Mouse (Mus musculus) intestine, embryonic 15.5 days (tissue): ENCODE measurements around the gene Gadd45b. TPM values are rescaled to one million over a fixed set of nuclear protein-coding genes. Genes with fewer than 3 reads are reported as not detected.

Source experiments
- ATAC-seq: fragments of 200-750 bp; cut with Nextera tagmentation; 2 replicates; pipeline ENCODE4 v1.8.0; 2017; ENCODE audit warnings: moderate TSS enrichment, moderate library complexity
- H3K27ac ChIP-seq: fragments of 300-500 bp; sonication (generic); 2 replicates; pipeline ENCODE4 v1.5.1; 2015; ENCODE audit warnings: mild to moderate bottlenecking, inconsistent platforms
- H3K27me3 ChIP-seq: fragments of 300-500 bp; sonication (generic); replicated peaks from 2 replicates; pipeline ENCODE4 v1.6.1; 2015; ENCODE audit warnings: inconsistent platforms
- H3K36me3 ChIP-seq: fragments of 300-500 bp; sonication (generic); 2 replicates; pipeline ENCODE4 v1.6.1; 2015; ENCODE audit warnings: inconsistent platforms
- H3K4me1 ChIP-seq: fragments of 300-500 bp; sonication (generic); replicated peaks from 2 replicates; pipeline ENCODE4 v1.6.1; 2015; ENCODE audit warnings: inconsistent platforms
- H3K4me2 ChIP-seq: fragments of 300-500 bp; sonication (generic); replicated peaks from 2 replicates; pipeline ENCODE4 v1.6.1; 2015; ENCODE audit warnings: mild to moderate bottlenecking, inconsistent platforms
- H3K4me3 ChIP-seq: fragments of 300-500 bp; sonication (generic); replicated peaks from 2 replicates; pipeline ENCODE4 v1.5.1; 2015; ENCODE audit warnings: inconsistent platforms
- H3K9ac ChIP-seq: fragments of 300-500 bp; sonication (generic); 2 replicates; pipeline ENCODE4 v1.6.1; 2015; ENCODE audit warnings: inconsistent platforms
- H3K9me3 ChIP-seq: fragments of 300-500 bp; sonication (generic); 2 replicates; pipeline ENCODE4 v1.6.1; 2016; ENCODE audit warnings: inconsistent platforms
- WGBS: fragments of 180-500 bp; shearing (Covaris S2); methylation state at CpG from one replicate; pipeline ENCODE4 v1.1.7; 2015; 5-methylcytosine and 5-hydroxymethylcytosine counted together
- polyA plus RNA-seq: library from polyadenylated mRNA; unstranded; fragments of >200 nt; fragmentation: Nextera tagmentation; extraction: Ambion mirVana; gene quantifications from 2 replicates; pipeline ENCODE4 v1.2.1, GENCODE M21; 2015

Gadd45b gene
- 26.6 and 29.9 TPM in 2 replicates for polyA plus RNA-seq

DNA sequence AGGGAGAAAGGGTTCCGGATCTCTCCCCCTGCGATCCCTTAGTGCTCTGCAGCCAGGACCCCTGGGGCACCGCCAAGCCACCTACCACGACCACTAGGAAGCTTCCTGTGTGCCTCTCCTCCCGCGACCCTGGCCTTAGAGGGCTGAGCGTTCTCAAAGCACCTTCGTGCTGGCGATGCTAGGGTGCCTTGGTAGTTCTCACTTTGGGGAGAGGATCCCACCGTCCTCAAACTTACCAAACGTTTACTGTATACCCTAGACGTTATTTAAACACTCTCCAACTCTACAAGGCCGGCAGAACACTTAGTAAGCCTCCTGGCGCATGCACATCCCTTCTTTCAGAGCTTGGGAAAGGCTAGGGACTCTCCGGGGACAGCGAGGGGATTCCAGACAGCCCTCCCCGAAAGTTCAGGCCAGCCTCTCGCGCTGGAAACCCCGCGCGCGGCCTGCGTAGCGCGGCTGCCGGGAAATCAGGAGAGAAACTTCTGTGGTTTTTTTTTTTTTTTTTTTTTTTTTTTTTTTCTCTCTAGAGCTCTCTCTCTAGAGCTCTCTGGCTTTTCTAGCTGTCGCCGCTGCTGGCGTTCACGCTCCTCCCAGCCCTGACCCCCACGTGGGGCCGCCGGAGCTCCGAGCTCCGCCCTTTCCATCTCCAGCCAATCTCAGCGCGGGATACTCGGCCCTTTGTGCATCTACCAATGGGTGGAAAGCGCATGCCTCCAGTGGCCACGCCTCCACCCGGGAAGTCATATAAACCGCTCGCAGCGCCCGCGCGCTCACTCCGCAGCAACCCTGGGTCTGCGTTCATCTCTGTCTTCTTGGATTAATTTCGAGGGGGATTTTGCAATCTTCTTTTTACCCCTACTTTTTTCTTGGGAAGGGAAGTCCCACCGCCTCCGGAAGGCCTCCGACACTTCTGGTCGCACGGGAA lies at the start of gene Gadd45b:
Gadd45b (plus strand) TSS at position 775 of the 928 bp plus-strand sequence.
- peaks cover 5% of the 10 kb centered on the region; the same call in 1 of the 2 replicates for H3K27me3 ChIP-seq
- peak within 1 kb of the TSS; percentile 60 for H3K4me3 ChIP-seq
- no peaks in the 10 kb centered on the region for H3K36me3 ChIP-seq
- peak within 1 kb of the TSS; percentile 87 for H3K27ac ChIP-seq
- H3K4me1 ChIP-seq, result peaks cover 48% of the 10 kb centered on the region
- WGBS, result under 1% methylated on average over 56 of the region's 56 CpGs
- peak; percentile 89 for ATAC-seq
- peak within 1 kb of the TSS; percentile 78 for H3K9ac ChIP-seq
- H3K9me3 ChIP-seq, result no peaks in the 10 kb centered on the region
- peak within 1 kb of the TSS; percentile 96 for H3K4me2 ChIP-seq

DNA sequence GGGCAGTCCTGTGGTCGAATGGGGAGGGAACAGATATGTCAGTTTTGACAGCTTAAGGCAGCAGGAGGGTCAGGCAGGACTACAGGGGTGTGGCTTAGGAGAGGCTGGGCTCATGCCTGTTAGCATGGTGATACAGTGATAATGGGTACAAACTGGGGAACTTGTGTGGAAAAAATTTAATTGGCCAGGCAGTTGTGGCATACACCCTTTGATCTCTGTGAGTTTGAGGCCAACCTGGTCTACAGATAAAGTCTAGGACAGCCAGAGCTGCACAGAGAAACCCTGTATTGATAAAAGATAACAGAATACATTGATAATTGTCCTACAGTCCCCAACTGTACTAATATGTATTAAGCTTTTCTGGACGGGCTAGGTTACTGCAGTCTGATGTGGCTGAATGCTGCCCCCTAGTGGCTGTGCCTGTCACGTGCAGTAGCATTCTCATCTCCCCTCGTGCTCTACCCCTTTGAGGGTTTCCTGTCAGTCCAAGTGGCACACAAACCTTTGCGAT lies 49.7 kb upstream of the Gadd45b start:
- Histone ChIP-seq H3K36me3 (no peaks in the 10 kb centered on the region), H3K4me1 (no peaks in the 10 kb centered on the region), H3K4me3 (no peak overlapping the region), H3K27me3 (no peaks in the 10 kb centered on the region), H3K9ac (no peak overlapping the region), H3K4me2 (no peak overlapping the region), H3K9me3 (no peaks in the 10 kb centered on the region), H3K27ac (no peak overlapping the region)
- 17% methylated on average over 5 of the region's 5 CpGs for WGBS
- ATAC-seq, result peak; percentile 68

DNA sequence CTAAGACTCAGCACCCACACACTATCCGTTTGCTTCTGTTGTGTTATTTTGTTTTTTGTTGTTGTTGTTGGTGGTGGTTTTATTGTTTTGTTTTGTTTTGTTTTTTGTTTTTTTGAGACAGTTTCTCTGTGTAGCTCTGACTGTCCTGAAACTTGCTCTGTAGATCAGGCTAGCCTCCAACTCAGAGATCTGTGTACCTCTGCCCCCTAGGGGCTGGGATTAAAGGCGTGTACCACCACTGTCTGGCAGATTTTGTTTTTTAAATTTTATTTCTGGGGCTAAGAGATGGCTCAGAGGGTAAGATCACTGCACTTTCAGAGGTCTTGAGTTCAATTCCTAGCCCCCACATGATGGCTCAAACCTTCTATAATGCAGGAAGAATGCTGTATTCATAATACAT lies 49.0 kb upstream of the Gadd45b start:
- H3K9ac ChIP-seq, result no peak overlapping the region
- WGBS, result 68% methylated on average over 2 of the region's 2 CpGs

GRCm38 (mm10) chr10:80881301-80881700 lies 48.6 kb upstream of the Gadd45b start:
- Histone ChIP-seq H3K27ac (no peak overlapping the region), H3K4me3 (no peak overlapping the region), H3K4me1 (no peaks in the 10 kb centered on the region), H3K4me2 (no peak overlapping the region), H3K36me3 (no peaks in the 10 kb centered on the region), H3K9me3 (no peaks in the 10 kb centered on the region), H3K9ac (no peak overlapping the region), H3K27me3 (no peaks in the 10 kb centered on the region)
- peak; percentile 52; the same call in 1 of the 2 replicates for ATAC-seq
- 28% methylated on average over 10 of the region's 10 CpGs for WGBS

More for the DNA sequence above, 49.0 kb upstream of the Gadd45b start:
- Histone ChIP-seq H3K27ac (no peak overlapping the region), H3K27me3 (no peaks in the 10 kb centered on the region), H3K4me1 (no peaks in the 10 kb centered on the region), H3K4me3 (no peak overlapping the region), H3K9me3 (no peaks in the 10 kb centered on the region), H3K36me3 (no peaks in the 10 kb centered on the region), H3K4me2 (no peak overlapping the region)
- no peak for ATAC-seq

- peaks cover 22% of the 10 kb centered on the region for H3K27me3 ChIP-seq
- ATAC-seq, result no peak
Observed at GRCm38 (mm10) chr10:80887181-80887580, 42.7 kb upstream of the Gadd45b start.

DNA sequence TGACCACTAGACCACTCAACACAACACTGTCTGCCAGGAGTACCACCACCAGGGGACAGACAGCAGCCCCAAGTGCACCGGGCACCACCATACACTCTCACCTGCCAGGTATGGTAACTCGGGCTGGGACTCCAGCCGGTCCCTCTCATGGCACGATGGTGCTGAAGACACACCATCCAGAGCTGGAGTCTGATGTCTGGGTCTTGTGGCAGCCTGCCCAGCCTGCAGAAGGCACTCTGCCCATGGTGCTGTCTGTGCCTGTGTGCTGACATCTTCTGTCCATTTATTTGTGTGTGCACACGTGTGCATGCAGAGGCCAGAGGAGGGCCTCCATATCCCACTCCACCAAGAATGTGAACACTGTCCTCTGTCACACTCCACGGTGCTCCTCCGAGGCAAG lies 34.8 kb upstream of the Gadd45b start:
- H3K27me3 ChIP-seq, result peaks cover 3% of the 10 kb centered on the region; the same call in 1 of the 2 replicates
- no peak overlapping the region for H3K9ac ChIP-seq
- no peak overlapping the region for H3K4me3 ChIP-seq
- H3K27ac ChIP-seq, result no peak overlapping the region
- ATAC-seq, result no peak
- no peaks in the 10 kb centered on the region for H3K9me3 ChIP-seq
- 79% methylated on average over 7 of the region's 7 CpGs for WGBS
- no peak overlapping the region for H3K4me2 ChIP-seq
- H3K36me3 ChIP-seq, result 0 out of 2 replicates have a peak, but pooled peaks cover 7% of the 10 kb centered on the region
- peaks cover 20% of the 10 kb centered on the region for H3K4me1 ChIP-seq

More at GRCm38 (mm10) chr10:80887181-80887580, 42.7 kb upstream of the Gadd45b start:
- H3K9ac ChIP-seq, result no peak overlapping the region
- no peak overlapping the region for H3K27ac ChIP-seq
- no peak overlapping the region for H3K4me3 ChIP-seq
- H3K4me1 ChIP-seq, result no peaks in the 10 kb centered on the region
- WGBS, result 67% methylated on average over 11 of the region's 11 CpGs
- no peak overlapping the region for H3K4me2 ChIP-seq
- H3K36me3 ChIP-seq, result no peaks in the 10 kb centered on the region
- no peaks in the 10 kb centered on the region for H3K9me3 ChIP-seq

GRCm38 (mm10) chr10:80895697-80896096 lies 34.2 kb upstream of the Gadd45b start:
- no peak for ATAC-seq
- Histone ChIP-seq H3K4me3 (no peak overlapping the region), H3K27me3 (no peaks in the 10 kb centered on the region; the same call in 1 of the 2 replicates), H3K4me1 (peaks cover 20% of the 10 kb centered on the region), H3K27ac (no peak overlapping the region), H3K4me2 (no peak overlapping the region), H3K9me3 (no peaks in the 10 kb centered on the region), H3K9ac (no peak overlapping the region), H3K36me3 (0 out of 2 replicates have a peak, but pooled peaks cover 7% of the 10 kb centered on the region)
- WGBS, result 81% methylated on average over 6 of the region's 6 CpGs

GRCm38 (mm10) chr10:80896581-80897485 lies 33.0 kb upstream of the Gadd45b start:
- Histone ChIP-seq H3K9me3 (no peaks in the 10 kb centered on the region), H3K4me3 (no peak overlapping the region), H3K27ac (no peak overlapping the region), H3K36me3 (0 out of 2 replicates have a peak, but pooled peaks cover 7% of the 10 kb centered on the region), H3K4me1 (peaks cover 26% of the 10 kb centered on the region), H3K4me2 (no peak overlapping the region), H3K9ac (no peak overlapping the region), H3K27me3 (no peaks in the 10 kb centered on the region)
- WGBS, result 66% methylated on average over 24 of the region's 24 CpGs
- no peak for ATAC-seq

DNA sequence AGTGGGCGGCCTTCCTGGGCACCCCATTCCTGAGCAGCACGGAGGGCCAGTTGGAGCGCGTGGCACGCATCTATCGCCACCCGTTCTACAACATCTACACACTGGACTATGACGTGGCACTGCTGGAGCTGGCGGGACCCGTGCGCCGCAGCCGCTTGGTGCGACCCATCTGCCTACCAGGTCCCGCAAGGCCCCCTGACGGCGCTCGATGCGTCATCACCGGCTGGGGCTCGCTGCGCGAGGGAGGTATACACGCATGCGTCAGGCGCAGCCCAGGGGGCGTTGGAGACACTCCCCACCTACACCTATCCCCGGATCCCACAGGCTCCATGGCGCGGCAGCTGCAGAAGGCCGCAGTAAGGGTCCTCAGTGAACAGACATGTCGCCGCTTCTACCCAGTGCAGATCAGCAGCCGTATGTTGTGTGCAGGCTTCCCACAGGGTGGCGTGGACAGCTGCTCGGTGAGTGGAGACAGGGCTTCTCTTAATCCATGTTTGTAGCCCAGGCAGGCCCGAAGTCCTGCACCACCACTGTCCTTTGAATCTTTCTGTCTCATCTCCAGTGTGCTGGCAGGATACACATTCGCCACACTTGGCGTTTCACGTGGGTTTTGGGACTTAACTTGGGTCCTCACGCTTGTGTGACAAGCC lies 31.9 kb upstream of the Gadd45b start:
- WGBS, result 34% methylated on average over 41 of the region's 41 CpGs
- H3K9ac ChIP-seq, result peak overlapping the region; percentile 26; the same call in 1 of the 2 replicates
- peaks cover 26% of the 10 kb centered on the region for H3K4me1 ChIP-seq
- no peak overlapping the region for H3K27ac ChIP-seq
- no peak for ATAC-seq
- H3K36me3 ChIP-seq, result peaks cover 10% of the 10 kb centered on the region; the same call in 1 of the 2 replicates
- H3K27me3 ChIP-seq, result no peaks in the 10 kb centered on the region
- peak overlapping the region; percentile 26 for H3K4me2 ChIP-seq
- H3K4me3 ChIP-seq, result no peak overlapping the region
- no peaks in the 10 kb centered on the region for H3K9me3 ChIP-seq

GRCm38 (mm10) chr10:80899074-80899473 lies 30.8 kb upstream of the Gadd45b start:
- Histone ChIP-seq H3K4me3 (peak overlapping the region; percentile 72), H3K9ac (peak overlapping the region; percentile 77), H3K4me1 (peaks cover 26% of the 10 kb centered on the region), H3K9me3 (no peaks in the 10 kb centered on the region), H3K27ac (no peak overlapping the region), H3K27me3 (no peaks in the 10 kb centered on the region), H3K4me2 (peak overlapping the region; percentile 83), H3K36me3 (peaks cover 21% of the 10 kb centered on the region; the same call in 1 of the 2 replicates)
- WGBS, result 87% methylated on average over 8 of the region's 8 CpGs
- ATAC-seq, result no peak

- Histone ChIP-seq H3K9ac (peak overlapping the region; percentile 77), H3K36me3 (peaks cover 27% of the 10 kb centered on the region), H3K4me2 (peak overlapping the region; percentile 83), H3K9me3 (no peaks in the 10 kb centered on the region), H3K27ac (peak overlapping the region; percentile 76), H3K4me1 (peaks cover 26% of the 10 kb centered on the region), H3K27me3 (no peaks in the 10 kb centered on the region), H3K4me3 (peak overlapping the region; percentile 72)
- 10% methylated on average over 25 of the region's 25 CpGs for WGBS
- ATAC-seq, result 0 out of 2 replicates have a peak, but pooled peaks have one; percentile 0
Observed at GRCm38 (mm10) chr10:80899591-80900317, 30.1 kb upstream of the Gadd45b start.
